Mouse (Mus musculus) hindbrain, embryonic 11.5 days (tissue): ENCODE measurements around the gene Apc2. TPM values are rescaled to one million over a fixed set of nuclear protein-coding genes. Genes with fewer than 3 reads are reported as not detected.
A peak's percentile ranks its signal among the peaks of the same experiment; 100 is the strongest.

Experiments
- ATAC-seq: fragments of 200-750 bp; cut with Nextera tagmentation; 2 replicates; pipeline ENCODE4 v1.8.0; 2017; ENCODE audit warnings: mild to moderate bottlenecking, moderate TSS enrichment, moderate library complexity; ENCODE audit not compliant: low FRiP score
- DNase-seq: peaks from one replicate; pipeline ENCODE4 v3.0.0-alpha.2; 2015; ENCODE audit warnings: low spot score
- H3K27ac ChIP-seq: fragments of 300-500 bp; sonication (generic); 2 replicates; pipeline ENCODE4 v1.5.1; 2014; ENCODE audit warnings: mild to moderate bottlenecking, low read depth, low read length
- H3K27me3 ChIP-seq: fragments of 300-500 bp; sonication (generic); 2 replicates; pipeline ENCODE4 v1.6.1; 2014; ENCODE audit warnings: mild to moderate bottlenecking, low read length, moderate library complexity, mixed read lengths; ENCODE audit not compliant: control insufficient read depth, insufficient read depth
- H3K36me3 ChIP-seq: fragments of 300-500 bp; sonication (generic); 2 replicates; pipeline ENCODE4 v1.6.1; 2014; ENCODE audit warnings: mild to moderate bottlenecking, low read length, moderate library complexity, mixed read lengths; ENCODE audit not compliant: control insufficient read depth, insufficient read depth
- H3K4me1 ChIP-seq: fragments of 300-500 bp; sonication (generic); replicated peaks from 2 replicates; pipeline ENCODE4 v1.6.1; 2014; ENCODE audit warnings: low read length, mixed read lengths; ENCODE audit not compliant: control insufficient read depth, insufficient read depth
- H3K4me2 ChIP-seq: fragments of 300-500 bp; sonication (generic); replicated peaks from 2 replicates; pipeline ENCODE4 v1.6.1; 2014; ENCODE audit warnings: mild to moderate bottlenecking, low read depth, low read length
- H3K4me3 ChIP-seq: fragments of 300-500 bp; sonication (generic); 2 replicates; pipeline ENCODE4 v1.5.1; 2014; ENCODE audit warnings: low read depth, low read length
- H3K9ac ChIP-seq: fragments of 300-500 bp; sonication (generic); 2 replicates; pipeline ENCODE4 v1.6.1; 2014; ENCODE audit warnings: low read depth, low read length
- H3K9me3 ChIP-seq: fragments of 300-500 bp; sonication (generic); 2 replicates; pipeline ENCODE4 v1.6.1; 2016; ENCODE audit warnings: low read length; ENCODE audit not compliant: control insufficient read depth
- WGBS: fragments of 180-500 bp; shearing (Covaris S2); extraction: QIAGEN DNeasy Blood & Tissue Kit; methylation state at CpG from one replicate; pipeline ENCODE4 v1.1.7; 2014; 5-methylcytosine and 5-hydroxymethylcytosine counted together
- polyA plus RNA-seq: library from polyadenylated mRNA; unstranded; fragments of >200 nt; fragmentation: Nextera tagmentation; extraction: Ambion mirVana; gene quantifications from 2 replicates; pipeline ENCODE4 v1.2.1, GENCODE M21; 2014

Apc2 gene
- polyA plus RNA-seq, 1 experiment from 2014 or later = 101 TPM

DNA sequence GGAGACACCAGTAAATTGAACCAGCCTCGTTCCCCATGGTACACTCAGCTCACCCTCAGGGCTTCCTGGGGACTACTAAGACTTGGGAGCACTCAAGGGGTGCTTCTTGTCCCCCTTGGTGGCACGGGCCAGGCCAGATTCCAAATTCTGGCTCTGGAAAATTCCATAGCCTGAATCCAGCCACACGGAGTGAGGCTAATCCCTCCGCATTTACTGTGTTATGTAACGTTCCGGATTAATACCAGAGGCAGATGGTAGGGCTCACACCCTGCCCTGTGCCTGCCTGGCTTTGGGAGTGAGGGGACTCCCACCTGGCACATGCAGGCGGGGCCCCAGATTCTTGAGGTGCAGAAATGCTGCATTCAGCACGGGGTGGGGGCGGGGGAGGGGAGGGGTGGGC, 59.7 kb downstream of the Apc2 start:
- no peak overlapping the region for H3K4me3 ChIP-seq
- DNase-seq (no peak), ATAC-seq (no peak)
- H3K36me3 ChIP-seq = no peaks in the 10 kb centered on the region
- H3K4me1 ChIP-seq = peaks cover 6% of the 10 kb centered on the region; the same call in 1 of the 2 replicates
- no peak overlapping the region for H3K9ac ChIP-seq
- no peak overlapping the region for H3K27ac ChIP-seq
- H3K9me3 ChIP-seq = no peaks in the 10 kb centered on the region
- WGBS = 13% methylated on average over 7 of the region's 9 CpGs
- H3K4me2 ChIP-seq = no peak overlapping the region
- H3K27me3 ChIP-seq = peaks cover 90% of the 10 kb centered on the region

DNA sequence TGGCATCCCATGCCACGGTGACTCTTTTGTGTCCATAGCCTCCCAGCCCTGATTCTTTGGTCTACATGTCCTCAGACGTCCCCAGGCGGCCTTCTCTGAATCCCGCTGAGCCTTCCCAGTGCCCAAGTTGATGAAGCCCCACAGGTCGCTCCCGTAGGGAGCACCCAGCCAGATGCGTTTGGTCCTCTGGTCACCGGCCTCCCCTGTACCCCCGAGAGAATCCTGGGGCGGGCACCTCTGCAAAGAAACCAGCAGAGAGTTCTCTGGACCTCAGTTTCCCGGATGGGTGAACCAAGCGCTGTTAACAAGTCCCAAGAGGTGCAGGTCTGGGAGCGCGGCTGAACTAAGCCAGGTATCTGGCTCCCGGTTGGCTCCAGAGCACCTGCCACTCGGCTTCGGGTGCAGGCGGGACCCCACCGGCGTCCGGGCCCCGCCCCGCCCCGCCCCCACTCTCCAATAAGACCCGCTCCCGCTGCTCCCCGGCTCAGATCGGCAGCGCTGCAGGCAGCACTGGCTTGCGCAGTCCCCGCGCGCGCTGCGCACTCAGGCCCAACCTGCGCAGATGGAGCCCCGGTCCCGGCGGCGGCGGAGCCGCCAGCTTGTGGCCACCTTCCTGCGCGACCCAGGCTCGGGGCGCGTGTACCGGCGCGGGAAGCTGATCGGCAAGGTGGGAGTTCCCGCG, 60.4 kb downstream of the Apc2 start, which contains the start of gene Plk5:
TSS of gene Plk5 (plus strand) at position 459 of the 682 bp plus-strand sequence.
- ATAC-seq = no peak
- H3K9ac ChIP-seq = no peak within 1 kb of the TSS
- WGBS = under 1% methylated on average over 51 of the region's 53 CpGs
- peak; percentile 45 for DNase-seq
- H3K4me1 ChIP-seq = peaks cover 6% of the 10 kb centered on the region; the same call in 1 of the 2 replicates
- no peaks in the 10 kb centered on the region for H3K36me3 ChIP-seq
- peak within 1 kb of the TSS; percentile 31 for H3K4me2 ChIP-seq
- peaks cover 84% of the 10 kb centered on the region for H3K27me3 ChIP-seq
- H3K4me3 ChIP-seq = peak within 1 kb of the TSS; percentile 24
- no peaks in the 10 kb centered on the region for H3K9me3 ChIP-seq
- H3K27ac ChIP-seq = no peak within 1 kb of the TSS

DNA sequence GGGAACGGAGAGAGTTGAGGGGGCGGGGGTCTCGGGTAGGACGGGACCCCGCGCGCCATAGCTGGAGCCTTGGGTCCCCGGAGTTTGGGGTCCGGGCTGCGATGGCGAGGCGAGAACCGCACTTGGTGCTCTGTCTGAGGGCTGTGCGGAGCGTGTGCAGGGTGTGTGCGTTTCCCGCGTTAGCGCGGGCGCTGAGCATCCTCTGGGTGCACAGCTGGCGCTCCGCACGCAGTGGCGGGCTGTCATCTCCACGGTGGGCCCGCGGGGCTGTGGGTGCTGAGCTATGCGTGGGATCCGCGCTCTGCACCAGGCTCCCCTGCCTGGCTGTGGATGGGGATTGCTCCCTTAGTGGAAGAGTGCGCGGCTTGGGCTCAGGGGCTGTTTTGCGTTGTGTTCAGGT, 61.0 kb downstream of the Apc2 start:
- Histone ChIP-seq H3K4me1 (peaks cover 6% of the 10 kb centered on the region; the same call in 1 of the 2 replicates), H3K4me2 (peak overlapping the region; percentile 31), H3K9ac (no peak overlapping the region), H3K36me3 (no peaks in the 10 kb centered on the region), H3K9me3 (no peaks in the 10 kb centered on the region), H3K4me3 (peak overlapping the region; percentile 24), H3K27me3 (peaks cover 78% of the 10 kb centered on the region), H3K27ac (no peak overlapping the region)
- 3% methylated on average over 34 of the region's 34 CpGs for WGBS
- DNase-seq = no peak
- ATAC-seq = no peak

DNA sequence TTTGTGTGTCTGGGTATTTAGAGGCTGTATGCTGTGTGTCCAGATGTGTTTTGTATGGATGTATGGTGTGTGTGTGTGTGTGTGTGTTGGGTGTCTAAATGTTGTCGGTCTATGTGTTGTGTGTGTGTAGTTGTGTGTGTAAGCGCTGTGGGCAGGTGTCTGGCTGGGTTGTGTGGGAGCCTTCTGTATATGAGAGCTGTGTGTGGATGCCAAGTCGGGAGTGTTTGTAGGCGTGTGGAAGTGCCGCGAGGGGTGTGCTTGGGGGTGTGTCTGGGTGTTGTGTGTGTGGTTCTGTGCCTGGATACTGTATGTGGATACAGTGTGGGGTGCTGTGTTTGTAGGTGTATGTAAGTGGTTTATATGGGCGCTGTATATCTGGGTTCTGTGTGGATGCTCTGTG, 61.6 kb downstream of the Apc2 start:
- Histone ChIP-seq H3K9me3 (no peaks in the 10 kb centered on the region), H3K4me3 (no peak overlapping the region), H3K4me2 (no peak overlapping the region), H3K27me3 (peaks cover 74% of the 10 kb centered on the region), H3K36me3 (no peaks in the 10 kb centered on the region), H3K4me1 (peaks cover 6% of the 10 kb centered on the region; the same call in 1 of the 2 replicates), H3K27ac (no peak overlapping the region), H3K9ac (no peak overlapping the region)
- WGBS = 40% methylated on average over 7 of the region's 7 CpGs
- no peak for ATAC-seq
- no peak for DNase-seq

DNA sequence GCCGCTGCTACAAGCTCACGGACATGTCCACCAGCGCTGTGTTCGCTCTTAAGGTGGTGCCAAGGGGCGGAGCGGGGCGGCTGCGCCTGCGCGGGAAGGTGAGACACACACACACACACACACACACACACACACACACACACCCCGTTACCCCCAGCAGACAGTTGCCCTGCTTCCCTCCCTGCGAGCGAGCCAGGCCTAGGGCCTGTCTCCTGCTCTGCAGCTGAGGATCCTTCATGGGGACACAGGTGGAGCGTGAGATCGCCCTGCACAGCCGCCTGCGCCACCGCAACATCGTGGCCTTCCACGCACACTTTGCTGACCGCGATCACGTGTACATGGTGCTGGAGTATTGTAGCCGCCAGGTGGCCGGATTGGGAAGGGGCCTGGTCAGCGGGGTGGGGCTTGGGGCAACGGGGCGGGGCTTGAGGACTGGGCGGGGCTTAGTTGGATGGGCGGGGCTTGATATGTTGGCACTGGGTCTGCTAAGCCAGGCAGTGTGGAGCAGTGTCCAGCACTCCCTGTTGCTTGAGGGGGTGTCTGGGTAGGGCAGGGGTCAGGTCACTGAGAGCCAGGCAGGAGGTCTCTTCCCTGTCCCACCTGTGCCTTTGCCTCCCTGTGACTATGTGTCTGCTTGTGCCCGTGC, 62.3 kb downstream of the Apc2 start:
- H3K36me3 ChIP-seq = no peaks in the 10 kb centered on the region
- WGBS = 8% methylated on average over 30 of the region's 31 CpGs
- no peak overlapping the region for H3K27ac ChIP-seq
- peak; percentile 61 for ATAC-seq
- peaks cover 67% of the 10 kb centered on the region for H3K27me3 ChIP-seq
- H3K9me3 ChIP-seq = no peaks in the 10 kb centered on the region
- H3K4me1 ChIP-seq = peaks cover 6% of the 10 kb centered on the region; the same call in 1 of the 2 replicates
- H3K4me3 ChIP-seq = no peak overlapping the region
- no peak for DNase-seq
- no peak overlapping the region for H3K4me2 ChIP-seq
- no peak overlapping the region for H3K9ac ChIP-seq

DNA sequence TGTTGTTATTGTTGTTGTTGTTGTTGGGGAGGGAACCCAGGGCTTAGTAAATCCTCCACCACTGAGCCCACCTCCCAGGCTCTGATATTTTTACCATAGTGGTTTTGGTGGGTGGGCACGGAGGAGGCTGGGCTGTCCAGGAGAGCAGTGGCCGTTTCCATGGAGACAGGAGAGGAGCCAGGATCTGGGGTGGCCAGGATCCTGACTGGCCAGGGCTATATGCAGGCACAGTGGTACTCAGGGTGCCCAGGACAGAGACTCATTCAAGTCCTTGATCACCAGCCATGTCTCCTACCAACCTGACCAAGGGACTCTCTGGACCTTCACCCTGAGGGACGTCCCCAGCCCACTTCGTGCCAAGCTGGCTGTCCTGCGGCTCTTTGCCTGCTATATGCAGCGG, 68.0 kb downstream of the Apc2 start:
- WGBS = 40% methylated on average over 6 of the region's 6 CpGs
- no peak for ATAC-seq
- Histone ChIP-seq H3K9ac (no peak overlapping the region), H3K4me1 (no peaks in the 10 kb centered on the region), H3K9me3 (no peaks in the 10 kb centered on the region), H3K4me2 (no peak overlapping the region), H3K27me3 (peaks cover 15% of the 10 kb centered on the region), H3K36me3 (no peaks in the 10 kb centered on the region), H3K4me3 (no peak overlapping the region), H3K27ac (no peak overlapping the region)
- DNase-seq = no peak

DNA sequence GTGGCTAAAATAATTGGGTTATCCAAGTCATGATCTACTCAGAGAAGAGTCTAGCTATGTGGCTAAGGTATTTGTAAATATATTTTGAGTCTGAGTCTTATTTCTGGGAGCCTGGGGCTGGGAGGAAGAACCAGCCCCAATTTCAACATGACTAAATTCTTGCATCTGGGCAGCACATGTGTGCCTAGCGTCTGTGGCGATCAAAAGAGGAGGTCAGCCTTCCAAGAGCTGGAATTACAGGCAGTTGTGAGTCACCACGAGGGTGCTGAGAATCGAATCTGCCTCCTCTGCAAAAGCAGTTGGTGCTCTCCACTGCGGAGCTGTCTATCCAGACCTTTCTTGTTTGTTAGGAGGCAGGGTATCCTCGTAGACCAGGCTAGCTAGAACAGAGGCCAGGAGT, 70.0 kb downstream of the Apc2 start:
- 67% methylated on average over 6 of the region's 6 CpGs for WGBS
- H3K4me3 ChIP-seq = no peak overlapping the region
- H3K4me1 ChIP-seq = no peaks in the 10 kb centered on the region
- no peak overlapping the region for H3K27ac ChIP-seq
- H3K9ac ChIP-seq = no peak overlapping the region
- no peaks in the 10 kb centered on the region for H3K9me3 ChIP-seq
- H3K4me2 ChIP-seq = no peak overlapping the region
- no peak for ATAC-seq
- no peaks in the 10 kb centered on the region for H3K36me3 ChIP-seq
- H3K27me3 ChIP-seq = no peaks in the 10 kb centered on the region; the same call in 1 of the 2 replicates
- DNase-seq = no peak
